Comparison of ENCODE assay signal across 9 mouse cellular contexts in the genomic region with DNA sequence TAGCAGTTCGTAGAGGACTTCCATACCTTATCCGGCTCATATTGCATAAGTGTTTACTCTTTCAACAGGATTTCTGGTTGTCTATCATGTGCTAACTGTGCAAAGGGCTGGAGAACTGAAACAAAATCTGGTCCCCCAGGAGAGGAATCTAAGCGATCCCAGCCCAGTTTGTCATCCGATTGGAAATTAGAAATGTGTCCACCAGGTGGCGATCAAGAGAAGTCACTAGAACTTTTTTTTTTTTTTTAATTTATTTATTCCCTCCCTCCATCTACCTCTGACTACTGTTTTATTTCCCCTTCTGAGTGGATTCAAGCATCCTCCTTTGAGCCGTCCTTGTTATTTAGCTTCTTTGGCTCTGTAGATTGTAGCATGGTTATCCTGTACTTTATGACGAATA. TPM values are rescaled to one million over a fixed set of nuclear protein-coding genes. Genes with fewer than 3 reads are reported as not detected.
DNase-seq lines count a peak whose midpoint lies in the region; ATAC-seq lines count a peak whose summit lies in the region.
"Had no signal": no experiment of that assay in that cellular context is flagged by ENCODE, and none has a peak within 500 bp of the region (broad histone marks: within the 10 kb centered on the region; RNA-seq: fewer than 3 reads in every experiment).

No protein-coding gene starts in this region.

- no peaks in the 10 kb centered on the region for H3K4me1 ChIP-seq in forebrain, embryonic 11.5 days (replicated peaks; ENCODE audit: control insufficient read depth, insufficient read depth, low read length)
- H3K4me1 ChIP-seq in forebrain, embryonic 15.5 days, result no peaks in the 10 kb centered on the region
- H3K4me1 ChIP-seq in forebrain, embryonic 14.5 days (ENCODE audit: control insufficient read depth, insufficient read depth, low read length), result no peaks in the 10 kb centered on the region

- no peaks in the 10 kb centered on the region for H3K36me3 ChIP-seq in forebrain, embryonic 11.5 days (ENCODE audit: control insufficient read depth, insufficient read depth, low read length)
- no peaks in the 10 kb centered on the region for H3K36me3 ChIP-seq in forebrain, embryonic 15.5 days
- H3K36me3 ChIP-seq in forebrain, embryonic 14.5 days (ENCODE audit: control insufficient read depth, insufficient read depth, low read length), result no peaks in the 10 kb centered on the region
- H3K36me3 ChIP-seq: G1E had no signal

- DNase-seq in forebrain, embryonic 11.5 days (ENCODE audit: low spot score), result peak; percentile 69
- peak; percentile 58 for DNase-seq in A20 (ENCODE audit: low read depth, low spot score)
- peak; percentile 44 for DNase-seq in adrenal gland, postnatal 25 days
- DNase-seq in forebrain, embryonic 14.5 days (ENCODE audit: low spot score), result peak; percentile 86
- DNase-seq in kidney, postnatal 10 days, result peak; percentile 88
- DNase-seq in lung, adult 18-20 months, result peak; percentile 33 to 58
- DNase-seq in right cerebral cortex, postnatal 36 days (ENCODE audit: low spot score in 2 of 2), result peak; percentile 26 to 28

- H3K9ac ChIP-seq in forebrain, embryonic 11.5 days (ENCODE audit: low read length), result no peak overlapping the region
- H3K9ac ChIP-seq in forebrain, embryonic 15.5 days (replicated peaks), result no peak overlapping the region
- H3K9ac ChIP-seq in forebrain, embryonic 14.5 days (ENCODE audit: low read length), result no peak overlapping the region

- H3K27me3 ChIP-seq in forebrain, embryonic 11.5 days (ENCODE audit: control insufficient read depth, insufficient read depth, low read length), result no peaks in the 10 kb centered on the region
- no peaks in the 10 kb centered on the region for H3K27me3 ChIP-seq in forebrain, embryonic 15.5 days
- H3K27me3 ChIP-seq in forebrain, embryonic 14.5 days (replicated peaks; ENCODE audit: control insufficient read depth, insufficient read depth, low read length), result no peaks in the 10 kb centered on the region

- no peak overlapping the region for H3K4me2 ChIP-seq in forebrain, embryonic 11.5 days (ENCODE audit: low read depth, low read length, severe bottlenecking)
- H3K4me2 ChIP-seq in forebrain, embryonic 15.5 days (replicated peaks), result no peak overlapping the region
- no peak overlapping the region for H3K4me2 ChIP-seq in forebrain, embryonic 14.5 days (ENCODE audit: low read length)

- H3K4me3 ChIP-seq in forebrain, embryonic 11.5 days (ENCODE audit: low read depth, low read length), result no peak overlapping the region
- H3K4me3 ChIP-seq in forebrain, embryonic 15.5 days, result no peak overlapping the region
- no peak overlapping the region for H3K4me3 ChIP-seq in forebrain, embryonic 14.5 days (ENCODE audit: low read depth, low read length)

- H3K27ac ChIP-seq in forebrain, embryonic 11.5 days (ENCODE audit: low read depth, low read length), result no peak overlapping the region
- H3K27ac ChIP-seq in forebrain, embryonic 15.5 days (replicated peaks), result no peak overlapping the region
- H3K27ac ChIP-seq in forebrain, embryonic 14.5 days (ENCODE audit: low read depth, low read length), result no peak overlapping the region

- no peaks in the 10 kb centered on the region for H3K9me3 ChIP-seq in forebrain, embryonic 11.5 days (ENCODE audit: control insufficient read depth, low read length)
- no peaks in the 10 kb centered on the region for H3K9me3 ChIP-seq in forebrain, embryonic 15.5 days
- no peaks in the 10 kb centered on the region for H3K9me3 ChIP-seq in forebrain, embryonic 14.5 days (replicated peaks; ENCODE audit: control insufficient read depth, low read length)

- 37% methylated on average over 7 of the region's 7 CpGs for WGBS in forebrain, embryonic 11.5 days
- WGBS in forebrain, embryonic 15.5 days, result 35% methylated on average over 7 of the region's 7 CpGs
- 34% methylated on average over 7 of the region's 7 CpGs for WGBS in forebrain, embryonic 14.5 days

- no peak for ATAC-seq in forebrain, embryonic 11.5 days (replicated peaks; ENCODE audit: low FRiP score)
- no peak for ATAC-seq in forebrain, embryonic 15.5 days (replicated peaks)
- no peak for ATAC-seq in forebrain, embryonic 14.5 days

RNA-seq across cellular contexts. Expression of gene Phgdh, which starts 14.1 kb away (rescaled TPM):
- 332 and 367 TPM in 2 replicates for polyA plus RNA-seq in forebrain, embryonic 11.5 days (2014; fragmentation: Nextera tagmentation; extraction: Ambion mirVana)
- 188 and 194 TPM in 2 replicates for polyA plus RNA-seq in forebrain, embryonic 15.5 days (2015; fragmentation: Nextera tagmentation; extraction: Ambion mirVana)
- 15.4 and 17.6 TPM in 2 replicates for total RNA-seq in adrenal gland, postnatal 25 days (2021)
- polyA plus RNA-seq in forebrain, embryonic 14.5 days (2014; fragmentation: Nextera tagmentation; extraction: Ambion mirVana), result 215 and 245 TPM in 2 replicates
- total RNA-seq: G1E had no signal
- polyA plus RNA-seq: G1E had no signal

RNA-seq across cellular contexts. Expression of gene Zfp697, which starts 28.4 kb away (rescaled TPM):
- 8.9 and 11.9 TPM in 2 replicates for polyA plus RNA-seq in forebrain, embryonic 11.5 days (2014; fragmentation: Nextera tagmentation; extraction: Ambion mirVana)
- 15.5 and 16.0 TPM in 2 replicates for polyA plus RNA-seq in forebrain, embryonic 15.5 days (2015; fragmentation: Nextera tagmentation; extraction: Ambion mirVana)
- 6.1 and 6.2 TPM in 2 replicates for total RNA-seq in adrenal gland, postnatal 25 days (2021)
- 16.0 and 17.3 TPM in 2 replicates for polyA plus RNA-seq in forebrain, embryonic 14.5 days (2014; fragmentation: Nextera tagmentation; extraction: Ambion mirVana)
- polyA plus RNA-seq: G1E had no signal

Comparison
In these comparisons a context has a peak if more than half of its experiments do, and no peak if none do; other contexts are left out.
1. DNase-seq: peak in every context shown above with its lines; median percentile 88 in kidney, postnatal 10 days; 86 in forebrain, embryonic 14.5 days; 69 in forebrain, embryonic 11.5 days; 58 in A20; 46 in lung, adult 18-20 months; 44 in adrenal gland, postnatal 25 days; 27 in right cerebral cortex, postnatal 36 days.